Mouse (Mus musculus) G1E (cell line): Measurements from ENCODE around the gene Tmem138.

Experiments used
- CTCF ChIP-seq: IDR thresholded peaks from 2 replicates; pipeline ENCODE4 v1.5.1; 2012; ENCODE audit warnings: low read depth, low read length, inconsistent platforms, mixed read lengths
- POLR2AphosphoS5 ChIP-seq: IDR thresholded peaks from 2 replicates; pipeline ENCODE4 v1.6.1; 2012; ENCODE audit warnings: low read depth, low read length, inconsistent platforms; ENCODE audit not compliant: insufficient replicate concordance

- no peak for TF ChIP-seq POLR2AphosphoS5
- no peak for TF ChIP-seq CTCF
Observed at GRCm38 (mm10) chr19:10564278-10564677, 12.9 kb downstream of the Tmem138 start.
